Mouse (Mus musculus) urinary bladder, postnatal 25 days (tissue): ENCODE measurements at regions not wholly inside any gene's neighbourhood (a gene's known extent, or its start where the extent isn't known, plus 50 kb on each side); places are given as distances from the start of the nearest gene placed in this dataset.
A peak's percentile ranks its signal among the peaks of the same experiment; 100 is the strongest.

Source experiments
- DNase-seq: peaks from one replicate; pipeline ENCODE4 v3.0.0; 2022; ENCODE audit warnings: low spot score

DNA sequence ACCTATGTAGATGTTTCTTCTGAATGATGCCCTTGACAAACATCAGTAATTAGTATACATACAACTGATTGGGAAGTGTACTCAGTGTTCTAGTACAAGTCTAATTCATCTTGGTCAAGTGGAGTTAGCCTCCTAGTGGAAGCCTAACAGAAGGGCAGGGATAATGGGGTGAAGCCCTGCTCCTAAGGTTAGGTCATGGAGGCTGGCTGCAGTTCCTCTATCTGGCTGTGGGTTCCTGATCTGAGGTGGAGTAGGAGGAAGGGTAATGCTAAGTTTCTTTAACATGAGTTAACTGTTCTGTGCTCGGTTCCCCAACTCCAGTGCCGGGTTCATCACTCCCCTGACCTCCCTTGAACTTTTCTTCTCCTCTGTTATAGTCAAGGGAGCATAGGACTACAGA is 281.1 kb upstream of the Tle3 start:
- DNase-seq = no peak

- DNase-seq = no peak
These were observed 279.2 kb upstream of the Tle3 start for GRCm38 (mm10) chr9:61092834-61093479.

- DNase-seq = no peak
These were observed 276.9 kb upstream of the Tle3 start for GRCm38 (mm10) chr9:61095069-61095775.

GRCm38 (mm10) chr9:61101741-61102450 is 270.3 kb upstream of the Tle3 start:
- DNase-seq = no peak

- DNase-seq = no peak
These were observed 269.5 kb upstream of the Tle3 start for GRCm38 (mm10) chr9:61102451-61103358.

GRCm38 (mm10) chr9:61105550-61106280 is 266.5 kb upstream of the Tle3 start:
- DNase-seq = no peak

GRCm38 (mm10) chr9:61109519-61110285 is 262.5 kb upstream of the Tle3 start:
- DNase-seq = no peak

GRCm38 (mm10) chr9:61111206-61111605 is 261.0 kb upstream of the Tle3 start:
- no peak for DNase-seq

GRCm38 (mm10) chr9:61111733-61112415 is 260.3 kb upstream of the Tle3 start:
- DNase-seq = peak; percentile 26

GRCm38 (mm10) chr9:61119252-61119651 is 252.9 kb upstream of the Tle3 start:
- no peak for DNase-seq

DNA sequence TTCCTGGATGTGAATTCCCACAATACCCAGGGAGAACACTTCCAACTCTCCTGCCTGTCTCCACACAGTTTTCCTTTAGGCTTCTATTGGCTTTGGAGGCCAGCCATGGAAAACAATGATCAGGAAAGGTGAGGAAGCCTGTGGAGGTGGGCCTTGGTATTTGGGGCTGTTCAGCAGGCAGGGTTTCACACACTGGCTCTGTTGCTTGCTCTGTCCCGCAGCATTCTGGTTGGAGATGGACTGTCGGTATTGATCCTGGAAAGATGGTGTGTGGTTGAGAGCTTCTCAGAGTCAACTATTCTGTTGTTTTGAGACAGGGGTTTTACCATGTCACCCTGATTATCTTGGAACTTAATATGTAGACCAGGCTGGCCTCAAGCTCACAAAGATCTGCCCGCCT is 251.6 kb upstream of the Tle3 start:
- no peak for DNase-seq

DNA sequence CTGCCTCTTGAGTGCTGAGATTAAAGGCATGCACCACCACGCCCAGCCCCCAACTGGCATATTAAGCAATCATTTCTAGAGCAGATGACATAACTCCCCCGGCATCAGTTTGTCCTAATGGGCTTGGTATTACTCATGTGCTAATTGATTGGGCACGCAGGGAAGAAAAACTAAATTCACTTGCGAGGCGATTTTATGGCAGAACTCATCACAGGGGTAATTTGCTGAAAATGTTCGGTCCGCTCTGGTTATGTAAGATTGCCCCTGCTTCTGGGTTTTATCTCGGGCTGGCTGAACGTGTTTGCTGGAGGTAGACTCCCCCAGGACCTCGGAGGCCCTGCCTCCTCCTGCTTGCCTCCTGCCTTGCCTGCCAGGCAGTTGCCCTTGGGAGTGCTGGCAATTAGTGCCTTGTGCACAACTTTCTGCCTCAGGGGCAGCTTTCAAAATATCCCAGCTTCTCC is 251.2 kb upstream of the Tle3 start:
- no peak for DNase-seq

DNA sequence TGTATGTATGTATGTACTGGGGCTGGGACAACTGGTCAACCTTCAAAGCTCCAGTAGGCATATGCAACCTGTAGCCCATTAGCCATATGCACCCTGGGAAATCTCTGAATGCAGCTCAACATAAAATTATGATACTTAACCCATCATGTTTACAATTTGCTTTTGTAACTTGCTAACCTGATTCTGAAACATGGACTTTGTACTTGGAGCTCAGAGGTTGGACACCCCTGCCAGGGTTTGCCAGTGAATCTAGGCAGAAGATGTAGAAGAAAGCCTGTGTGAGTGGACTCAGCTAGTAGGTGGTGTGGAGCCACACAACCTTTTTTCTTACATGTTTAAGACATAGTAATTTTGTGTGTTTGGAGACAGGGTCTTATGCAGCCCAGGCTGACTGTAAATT is 248.7 kb upstream of the Tle3 start:
- no peak for DNase-seq

DNA sequence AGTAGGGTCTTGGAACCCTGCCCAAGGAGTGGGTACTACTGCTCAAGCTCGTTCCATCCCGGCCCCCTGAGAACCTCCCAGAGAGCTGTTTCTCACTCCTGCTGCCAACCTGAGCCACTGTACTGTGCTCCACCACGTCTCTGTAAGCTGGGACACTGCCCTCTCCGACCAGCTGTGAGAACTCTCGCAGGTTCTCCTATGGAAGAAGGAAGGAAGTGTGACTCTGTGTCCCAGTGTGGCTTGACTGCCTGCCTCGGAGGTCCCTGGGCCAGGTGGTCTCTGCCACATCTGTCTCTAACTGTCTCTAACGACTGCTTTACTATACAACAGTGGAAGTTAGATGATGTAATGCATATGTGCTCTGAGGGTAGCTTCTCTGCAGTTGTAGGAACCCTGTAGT is 246.4 kb upstream of the Tle3 start:
- no peak for DNase-seq

DNA sequence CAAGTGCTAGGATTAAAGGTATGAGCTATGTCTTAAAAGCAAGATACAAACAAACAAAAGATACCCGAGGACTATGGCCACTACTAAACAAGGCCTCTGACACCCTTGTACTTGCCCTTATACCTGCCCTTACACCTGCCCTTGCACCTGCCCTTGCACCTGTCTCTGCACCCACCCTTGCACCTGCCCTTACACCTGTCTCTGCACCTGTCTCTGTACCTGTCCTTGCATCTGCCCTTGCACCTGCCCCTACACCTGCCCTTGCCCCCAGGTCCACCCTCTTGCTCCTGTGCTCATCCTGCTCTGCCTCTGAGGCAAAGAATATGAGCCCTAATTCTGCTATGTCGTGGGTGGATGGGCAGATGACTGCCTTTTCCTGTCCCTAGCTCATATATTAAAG is 244.1 kb upstream of the Tle3 start:
- DNase-seq = no peak

GRCm38 (mm10) chr9:61129186-61129585 is 243.0 kb upstream of the Tle3 start:
- DNase-seq = no peak

- DNase-seq = no peak
These were observed 241.3 kb upstream of the Tle3 start for GRCm38 (mm10) chr9:61130877-61131276.

DNA sequence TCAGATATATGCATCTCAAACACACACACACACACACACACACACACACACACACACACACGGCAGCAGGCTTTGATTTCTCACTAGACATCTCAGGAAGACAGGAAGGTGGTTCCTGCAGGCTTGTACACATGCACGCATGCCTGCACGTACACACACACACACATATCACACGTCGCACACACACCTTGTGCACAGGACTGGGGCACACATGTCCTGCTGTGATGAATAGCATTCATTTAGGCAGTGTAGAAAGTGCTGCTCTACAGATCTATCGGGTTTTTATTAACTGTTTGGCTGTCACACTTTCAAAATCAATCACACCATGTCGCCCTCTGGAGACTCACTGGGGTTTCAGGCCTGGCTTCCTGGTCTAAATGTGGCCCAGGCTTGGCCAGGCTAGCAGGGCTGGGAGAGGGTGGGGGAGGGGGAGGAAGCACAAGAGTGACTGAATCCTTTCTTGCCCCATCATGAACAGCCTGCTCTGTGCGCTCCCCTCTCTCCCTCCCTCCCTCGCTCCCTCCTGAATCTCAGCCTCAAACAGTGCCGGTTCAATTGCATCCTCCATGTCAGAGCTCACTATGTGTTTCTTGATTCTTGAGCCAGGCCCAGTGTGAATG is 236.8 kb upstream of the Tle3 start:
- DNase-seq = no peak

DNA sequence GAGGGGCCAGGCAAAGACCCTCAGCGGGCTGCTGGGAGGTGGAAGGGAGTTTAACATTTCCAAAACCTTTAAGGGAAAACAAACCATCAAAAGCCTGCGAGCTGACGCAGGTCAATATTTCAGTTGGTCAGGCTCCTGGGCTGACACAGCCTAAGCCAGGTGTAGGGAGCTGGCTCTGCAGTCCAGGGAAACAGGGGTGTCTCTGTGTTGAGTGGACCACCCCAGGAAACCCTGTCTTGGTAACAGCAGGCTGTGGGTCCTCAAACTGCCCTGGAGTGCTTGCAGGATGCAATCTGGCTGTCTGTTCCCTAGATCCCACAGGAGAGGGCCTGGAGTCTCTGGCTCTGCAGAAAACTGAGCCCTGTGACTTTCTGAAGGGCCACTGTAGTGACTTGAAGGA is 236.2 kb upstream of the Tle3 start:
- DNase-seq = no peak
